Mouse (Mus musculus): ENCODE data around the gene Fam45a. TPM values are rescaled to one million over a fixed set of nuclear protein-coding genes. Genes with fewer than 3 reads are reported as not detected.

Gene Fam45a
- polyA plus RNA-seq, 1 experiment, result 4.7 TPM

DNA sequence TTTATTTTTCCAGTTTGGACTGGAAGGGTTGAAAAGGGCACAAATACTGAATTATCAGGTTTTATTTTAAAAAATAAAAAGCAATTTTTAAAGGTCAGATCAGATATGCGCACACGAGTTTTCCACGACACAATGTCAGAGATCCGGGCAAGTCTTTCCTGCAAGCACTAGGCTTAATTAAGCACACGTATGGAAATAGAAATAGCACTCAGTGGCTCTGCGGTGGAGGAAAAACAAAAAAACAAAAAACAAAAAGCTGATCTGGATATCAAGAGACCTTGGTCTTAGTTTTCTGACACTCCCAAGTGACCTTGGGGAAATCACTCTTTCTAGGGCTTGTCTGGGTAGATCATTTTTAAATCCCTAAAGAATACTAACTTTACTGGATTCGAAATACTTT is 21.9 kb upstream of the Fam45a start:
- H3K27me3 ChIP-seq (ENCODE audit: control insufficient read depth, insufficient read depth, low read length), result no peaks in the 10 kb centered on the region
- 3% methylated on average over 7 of the region's 7 CpGs for WGBS
- no peak for TF ChIP-seq POLR2A (IDR thresholded peaks at IDR 0.05; ENCODE audit: low read depth, low read length)
- no peak for TF ChIP-seq CTCF (IDR thresholded peaks at IDR 0.05; ENCODE audit: extremely low read depth, insufficient read depth, insufficient read length, insufficient replicate concordance)
- peaks cover 5% of the 10 kb centered on the region; the same call in 1 of the 2 replicates for H3K4me1 ChIP-seq (ENCODE audit: control insufficient read depth, insufficient read depth, insufficient read length)
- DNase-seq (ENCODE audit: low read depth in 1 of 2, low spot score in 2 of 2), result no peak
- peak overlapping the region; percentile 93; the same call in 1 of the 2 replicates for H3K27ac ChIP-seq (ENCODE audit: insufficient read depth, low read length)
- no peaks in the 10 kb centered on the region; the same call in 1 of the 2 replicates for H3K36me3 ChIP-seq (ENCODE audit: control insufficient read depth, insufficient read depth, low read length)
- peak overlapping the region; percentile 69 for H3K4me3 ChIP-seq (ENCODE audit: extremely low read depth, insufficient read depth, insufficient read length)

DNA sequence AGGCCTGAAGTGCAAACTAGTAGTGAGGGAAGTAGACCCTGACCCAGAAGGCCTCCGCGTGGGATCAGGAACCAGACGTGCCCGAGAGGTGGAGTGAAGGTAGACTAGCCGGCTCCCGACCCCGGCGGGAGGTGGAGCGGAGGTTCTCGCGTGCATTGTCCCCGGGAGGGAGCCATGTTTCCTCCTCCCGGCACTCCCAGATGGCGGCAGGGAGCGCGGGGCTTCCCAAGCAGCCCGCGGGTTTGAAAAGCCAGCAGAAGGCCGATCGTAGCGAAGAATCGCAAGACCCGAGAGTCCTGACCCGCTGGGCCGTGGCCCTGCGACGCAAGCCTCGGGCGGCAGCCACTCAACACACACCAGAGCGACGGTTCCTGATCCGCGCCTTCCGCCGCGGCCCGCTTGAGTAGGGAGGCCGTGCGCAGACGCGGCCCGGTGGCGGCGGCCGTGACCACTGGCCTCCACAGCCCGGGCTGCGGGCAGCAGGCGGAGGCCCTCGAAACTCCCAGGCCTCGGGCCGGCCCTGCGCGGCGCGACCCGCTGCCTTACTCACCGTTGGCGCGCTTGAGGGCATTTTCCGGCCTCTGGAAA is 21.4 kb upstream of the Fam45a start:
- DNase-seq (ENCODE audit: low read depth in 1 of 2, low spot score in 2 of 2), result peak; percentile 9 to 35
- H3K4me3 ChIP-seq (ENCODE audit: extremely low read depth, insufficient read depth, insufficient read length), result peak overlapping the region; percentile 69
- no peak for TF ChIP-seq CTCF (IDR thresholded peaks at IDR 0.05; ENCODE audit: extremely low read depth, insufficient read depth, insufficient read length, insufficient replicate concordance)
- TF ChIP-seq POLR2A (IDR thresholded peaks at IDR 0.05; ENCODE audit: low read depth, low read length), result no peak
- under 1% methylated on average over 59 of the region's 60 CpGs for WGBS
- H3K27ac ChIP-seq (ENCODE audit: insufficient read depth, low read length), result peak overlapping the region; percentile 93
- no peaks in the 10 kb centered on the region for H3K36me3 ChIP-seq (ENCODE audit: control insufficient read depth, insufficient read depth, low read length)
- no peaks in the 10 kb centered on the region for H3K27me3 ChIP-seq (ENCODE audit: control insufficient read depth, insufficient read depth, low read length)
- H3K4me1 ChIP-seq (ENCODE audit: control insufficient read depth, insufficient read depth, insufficient read length), result peaks cover 5% of the 10 kb centered on the region; the same call in 1 of the 2 replicates

DNA sequence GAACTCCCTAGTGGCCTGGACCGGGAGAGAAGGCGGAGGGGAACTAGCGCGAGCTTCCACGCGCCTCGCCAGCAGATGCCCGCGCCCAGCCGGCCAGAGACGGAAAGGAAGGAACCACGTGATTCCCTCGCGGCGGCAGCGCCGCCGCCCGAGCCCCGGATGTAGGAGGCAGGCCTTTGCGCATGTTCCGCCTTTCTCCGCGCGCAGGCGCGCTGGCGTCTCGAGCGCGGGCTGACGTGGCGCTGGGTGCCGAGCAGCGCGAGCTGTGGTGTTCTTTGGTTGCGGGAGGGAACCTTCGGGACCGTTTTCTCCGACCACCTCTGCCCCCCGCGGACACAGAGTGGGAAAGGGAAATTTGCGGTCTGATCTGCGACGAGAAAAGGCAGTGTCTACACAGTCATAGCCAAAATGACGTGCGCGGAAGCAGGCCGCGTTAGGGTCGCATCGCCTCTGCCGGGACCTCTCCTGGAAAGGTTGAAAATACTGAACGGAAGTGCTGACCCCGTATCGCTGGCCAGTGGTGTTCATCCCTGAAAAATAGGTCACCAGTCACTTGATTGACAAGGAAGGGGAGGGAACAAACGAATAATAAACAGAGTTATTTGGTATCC is 20.7 kb upstream of the Fam45a start, which contains the start of gene Eif3a:
Eif3a (minus strand) TSS at position 108 of the 611 bp plus-strand sequence.
- WGBS, result under 1% methylated on average over 57 of the region's 57 CpGs
- peak; percentile 93 for TF ChIP-seq POLR2A (IDR thresholded peaks at IDR 0.05; ENCODE audit: low read depth, low read length)
- no peak for TF ChIP-seq CTCF (IDR thresholded peaks at IDR 0.05; ENCODE audit: extremely low read depth, insufficient read depth, insufficient read length, insufficient replicate concordance)
- peaks cover 5% of the 10 kb centered on the region; the same call in 1 of the 2 replicates for H3K4me1 ChIP-seq (ENCODE audit: control insufficient read depth, insufficient read depth, insufficient read length)
- no peaks in the 10 kb centered on the region for H3K27me3 ChIP-seq (ENCODE audit: control insufficient read depth, insufficient read depth, low read length)
- DNase-seq (ENCODE audit: low read depth in 1 of 2, low spot score in 2 of 2), result peak; percentile 89 to 90
- H3K36me3 ChIP-seq (ENCODE audit: control insufficient read depth, insufficient read depth, low read length), result no peaks in the 10 kb centered on the region
- H3K27ac ChIP-seq (ENCODE audit: insufficient read depth, low read length), result peak within 1 kb of the TSS; percentile 93
- peak within 1 kb of the TSS; percentile 69 for H3K4me3 ChIP-seq (ENCODE audit: extremely low read depth, insufficient read depth, insufficient read length)

DNA sequence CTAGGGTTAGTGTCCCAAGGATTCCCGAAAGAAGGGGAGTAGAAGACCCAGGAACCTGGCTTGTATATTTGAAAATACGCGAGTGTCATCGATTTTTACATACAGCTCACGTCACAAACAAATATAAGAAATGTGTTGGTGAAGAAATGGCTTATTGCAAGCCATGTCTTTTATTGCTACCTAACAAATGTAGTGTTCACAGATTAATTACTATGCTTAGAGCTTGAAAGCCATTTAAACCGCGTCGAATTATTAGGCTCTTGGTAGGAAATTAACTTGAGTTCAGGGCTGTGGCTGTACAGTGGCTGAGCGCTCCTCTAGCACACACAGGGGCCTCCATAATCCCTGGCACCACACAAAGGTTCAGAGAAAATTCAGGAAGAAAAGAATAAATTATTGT is 20.2 kb upstream of the Fam45a start:
- peak overlapping the region; percentile 93; the same call in 1 of the 2 replicates for H3K27ac ChIP-seq (ENCODE audit: insufficient read depth, low read length)
- H3K27me3 ChIP-seq (ENCODE audit: control insufficient read depth, insufficient read depth, low read length), result no peaks in the 10 kb centered on the region
- H3K4me3 ChIP-seq (ENCODE audit: extremely low read depth, insufficient read depth, insufficient read length), result peak overlapping the region; percentile 69
- H3K36me3 ChIP-seq (ENCODE audit: control insufficient read depth, insufficient read depth, low read length), result no peaks in the 10 kb centered on the region
- H3K4me1 ChIP-seq (ENCODE audit: control insufficient read depth, insufficient read depth, insufficient read length), result peaks cover 5% of the 10 kb centered on the region; the same call in 1 of the 2 replicates
- no peak for DNase-seq (ENCODE audit: low read depth in 1 of 2, low spot score in 2 of 2)
- WGBS, result 13% methylated on average over 9 of the region's 9 CpGs
- no peak for TF ChIP-seq CTCF (IDR thresholded peaks at IDR 0.05; ENCODE audit: extremely low read depth, insufficient read depth, insufficient read length, insufficient replicate concordance)
- TF ChIP-seq POLR2A (IDR thresholded peaks at IDR 0.05; ENCODE audit: low read depth, low read length), result no peak

DNA sequence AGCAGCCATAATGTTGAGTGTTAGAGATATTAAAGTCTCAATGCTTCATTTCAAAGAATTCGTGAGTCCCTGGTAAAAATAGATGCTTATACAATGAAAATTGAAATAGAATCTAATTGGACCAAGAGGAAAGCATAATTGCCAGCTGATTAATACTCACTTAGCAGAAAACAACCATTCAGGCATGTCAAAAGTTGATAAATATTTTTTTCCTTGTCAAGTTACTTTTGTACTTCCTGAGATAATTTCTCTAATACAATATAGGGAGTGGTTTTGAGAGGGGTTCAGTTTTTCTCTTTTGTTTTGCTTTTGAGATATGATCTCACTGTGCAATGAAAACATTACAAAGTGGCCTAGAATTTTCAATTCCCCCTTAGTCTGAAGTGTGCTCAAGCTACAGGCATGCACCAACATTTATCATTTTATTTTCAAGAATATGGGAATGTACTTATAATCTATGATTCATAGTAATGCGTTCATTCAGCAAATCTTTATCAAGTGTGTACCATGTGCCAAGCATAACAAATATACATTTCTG is 18.1 kb upstream of the Fam45a start:
- no peaks in the 10 kb centered on the region; the same call in 1 of the 2 replicates for H3K4me1 ChIP-seq (ENCODE audit: control insufficient read depth, insufficient read depth, insufficient read length)
- no peaks in the 10 kb centered on the region for H3K36me3 ChIP-seq (ENCODE audit: control insufficient read depth, insufficient read depth, low read length)
- WGBS, result 86% methylated on average over 2 of the region's 2 CpGs
- no peaks in the 10 kb centered on the region for H3K27me3 ChIP-seq (ENCODE audit: control insufficient read depth, insufficient read depth, low read length)
- no peak for DNase-seq (ENCODE audit: low read depth in 1 of 2, low spot score in 2 of 2)
- no peak for TF ChIP-seq CTCF (IDR thresholded peaks at IDR 0.05; ENCODE audit: extremely low read depth, insufficient read depth, insufficient read length, insufficient replicate concordance)
- no peak overlapping the region for H3K4me3 ChIP-seq (ENCODE audit: extremely low read depth, insufficient read depth, insufficient read length)
- H3K27ac ChIP-seq (ENCODE audit: insufficient read depth, low read length), result no peak overlapping the region

DNA sequence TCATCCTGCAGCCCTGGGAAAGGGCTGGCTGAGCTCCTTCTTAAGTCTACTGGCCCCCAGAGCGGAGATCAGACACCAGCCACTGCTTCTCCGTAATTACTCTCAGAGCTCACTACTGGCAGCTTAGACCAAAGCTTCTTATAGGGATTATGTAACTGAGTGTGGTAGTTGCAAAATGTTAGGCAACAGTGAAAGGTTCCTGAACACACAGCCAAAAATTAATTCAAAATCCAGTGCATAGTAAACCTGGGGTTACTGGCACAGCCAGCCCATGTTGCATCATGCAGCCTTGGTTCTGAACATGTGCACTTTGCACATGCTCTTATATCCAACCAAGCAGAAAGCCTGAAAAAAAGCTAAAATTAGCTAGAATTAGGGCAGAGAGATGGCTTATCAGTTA is 16.1 kb upstream of the Fam45a start:
- Histone ChIP-seq H3K4me3 (ENCODE audit: extremely low read depth, insufficient read depth, insufficient read length) (no peak overlapping the region), H3K36me3 (ENCODE audit: control insufficient read depth, insufficient read depth, low read length) (no peaks in the 10 kb centered on the region), H3K4me1 (ENCODE audit: control insufficient read depth, insufficient read depth, insufficient read length) (no peaks in the 10 kb centered on the region), H3K27me3 (ENCODE audit: control insufficient read depth, insufficient read depth, low read length) (no peaks in the 10 kb centered on the region), H3K27ac (ENCODE audit: insufficient read depth, low read length) (no peak overlapping the region)
- DNase-seq (ENCODE audit: low read depth in 1 of 2, low spot score in 2 of 2), result no peak
- TF ChIP-seq CTCF (IDR thresholded peaks at IDR 0.05; ENCODE audit: extremely low read depth, insufficient read depth, insufficient read length, insufficient replicate concordance), result no peak
- no peak for TF ChIP-seq POLR2A (IDR thresholded peaks at IDR 0.05; ENCODE audit: low read depth, low read length)
- WGBS, result 87% methylated on average over 2 of the region's 2 CpGs

DNA sequence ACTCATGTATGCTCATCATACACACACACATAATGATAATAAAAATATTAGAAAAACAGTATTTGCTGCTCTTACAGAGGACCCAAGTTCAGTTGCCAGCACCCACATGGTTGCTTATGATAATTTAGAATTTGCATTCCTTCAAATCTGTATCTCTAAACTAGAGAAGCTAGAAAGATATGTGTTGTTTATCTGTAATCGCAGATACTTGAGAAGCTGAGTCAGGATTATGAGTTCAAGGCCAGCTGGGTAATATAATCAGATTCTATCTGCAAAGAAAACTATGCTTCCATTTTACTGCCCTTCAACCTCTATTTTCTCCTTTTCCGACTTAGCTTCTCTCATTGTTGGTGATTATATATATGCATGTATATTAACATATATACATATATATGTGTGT is 14.0 kb upstream of the Fam45a start:
- H3K36me3 ChIP-seq (ENCODE audit: control insufficient read depth, insufficient read depth, low read length), result no peaks in the 10 kb centered on the region
- DNase-seq (ENCODE audit: low read depth in 1 of 2, low spot score in 2 of 2), result no peak
- H3K4me1 ChIP-seq (ENCODE audit: control insufficient read depth, insufficient read depth, insufficient read length), result no peaks in the 10 kb centered on the region
- no peak overlapping the region for H3K27ac ChIP-seq (ENCODE audit: insufficient read depth, low read length)
- 97% methylated on average over 2 of the region's 2 CpGs for WGBS
- no peaks in the 10 kb centered on the region for H3K27me3 ChIP-seq (ENCODE audit: control insufficient read depth, insufficient read depth, low read length)
- no peak overlapping the region for H3K4me3 ChIP-seq (ENCODE audit: extremely low read depth, insufficient read depth, insufficient read length)
- TF ChIP-seq CTCF (IDR thresholded peaks at IDR 0.05; ENCODE audit: extremely low read depth, insufficient read depth, insufficient read length, insufficient replicate concordance) (no peak), POLR2A (IDR thresholded peaks at IDR 0.05; ENCODE audit: low read depth, low read length) (no peak)

All from spleen, adult 2 months (tissue).